Mouse (Mus musculus): ENCODE results near the gene Birc2. TPM values are rescaled to one million over a fixed set of nuclear protein-coding genes. Genes with fewer than 3 reads are reported as not detected.

The Birc2 gene
- polyA plus RNA-seq, 1 experiment = 51.9 TPM

DNA sequence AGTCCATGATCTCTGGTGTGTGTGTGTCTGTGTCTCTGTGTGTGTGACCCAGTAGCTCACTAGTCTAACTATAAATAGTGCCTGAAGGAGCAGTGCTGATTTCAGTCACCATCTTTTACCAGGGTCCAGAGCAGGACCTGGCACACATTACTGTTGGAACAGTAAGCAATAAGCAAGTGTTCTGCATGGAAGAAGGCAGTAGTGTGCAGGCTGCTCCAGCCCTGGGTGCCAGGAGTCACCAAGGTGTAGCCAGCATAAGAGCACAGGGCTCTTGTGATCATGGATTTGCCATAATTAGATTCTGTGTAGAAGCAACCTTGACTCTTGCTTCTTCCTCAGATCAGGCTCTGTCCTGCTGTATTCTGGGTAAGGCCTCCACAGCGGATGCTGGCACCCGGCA is 64.5 kb downstream of the Birc2 start:
- TF ChIP-seq POLR2A (IDR thresholded peaks at IDR 0.05; ENCODE audit: insufficient read depth, low read length) (no peak), EP300 (IDR thresholded peaks at IDR 0.05; ENCODE audit: insufficient read depth, low read depth, low read length) (no peak), CTCF (IDR thresholded peaks at IDR 0.05; ENCODE audit: low read depth, low read length) (no peak)

GRCm38 (mm10) chr9:7769491-7769890 is 67.4 kb downstream of the Birc2 start:
- Histone ChIP-seq H3K4me1 (ENCODE audit: control insufficient read depth, insufficient read depth, low read length) (peaks cover 1% of the 10 kb centered on the region), H3K9me3 (replicated peaks; ENCODE audit: control insufficient read depth, insufficient read depth, low read length, poor library complexity, severe bottlenecking) (no peaks in the 10 kb centered on the region), H3K27me3 (ENCODE audit: control insufficient read depth, insufficient read depth, low read length, poor library complexity, severe bottlenecking) (no peaks in the 10 kb centered on the region), H3K9ac (ENCODE audit: low read depth, poor library complexity, severe bottlenecking) (no peak overlapping the region), H3K27ac (ENCODE audit: insufficient read depth, low read length) (no peak overlapping the region), H3K4me3 (ENCODE audit: low read depth, low read length) (no peak overlapping the region), H3K36me3 (ENCODE audit: control insufficient read depth, insufficient read depth, low read length, poor library complexity, severe bottlenecking) (peaks cover 21% of the 10 kb centered on the region)
- TF ChIP-seq EP300 (IDR thresholded peaks at IDR 0.05; ENCODE audit: insufficient read depth, low read depth, low read length) (no peak), CTCF (IDR thresholded peaks at IDR 0.05; ENCODE audit: low read depth, low read length) (no peak), POLR2A (IDR thresholded peaks at IDR 0.05; ENCODE audit: insufficient read depth, low read length) (no peak)

More for the DNA sequence above, 64.5 kb downstream of the Birc2 start:
- Histone ChIP-seq H3K27me3 (ENCODE audit: control insufficient read depth, insufficient read depth, low read length, poor library complexity, severe bottlenecking) (no peaks in the 10 kb centered on the region), H3K4me1 (ENCODE audit: control insufficient read depth, insufficient read depth, low read length) (peaks cover 1% of the 10 kb centered on the region), H3K4me3 (ENCODE audit: low read depth, low read length) (no peak overlapping the region), H3K27ac (ENCODE audit: insufficient read depth, low read length) (no peak overlapping the region), H3K9ac (ENCODE audit: low read depth, poor library complexity, severe bottlenecking) (no peak overlapping the region), H3K9me3 (replicated peaks; ENCODE audit: control insufficient read depth, insufficient read depth, low read length, poor library complexity, severe bottlenecking) (no peaks in the 10 kb centered on the region), H3K36me3 (ENCODE audit: control insufficient read depth, insufficient read depth, low read length, poor library complexity, severe bottlenecking) (peaks cover 21% of the 10 kb centered on the region)

GRCm38 (mm10) chr9:7769081-7769480 is 67.8 kb downstream of the Birc2 start:
- Histone ChIP-seq H3K4me1 (ENCODE audit: control insufficient read depth, insufficient read depth, low read length) (peaks cover 1% of the 10 kb centered on the region), H3K27me3 (ENCODE audit: control insufficient read depth, insufficient read depth, low read length, poor library complexity, severe bottlenecking) (no peaks in the 10 kb centered on the region), H3K9ac (ENCODE audit: low read depth, poor library complexity, severe bottlenecking) (no peak overlapping the region), H3K36me3 (ENCODE audit: control insufficient read depth, insufficient read depth, low read length, poor library complexity, severe bottlenecking) (peaks cover 21% of the 10 kb centered on the region), H3K4me3 (ENCODE audit: low read depth, low read length) (no peak overlapping the region), H3K9me3 (replicated peaks; ENCODE audit: control insufficient read depth, insufficient read depth, low read length, poor library complexity, severe bottlenecking) (no peaks in the 10 kb centered on the region), H3K27ac (ENCODE audit: insufficient read depth, low read length) (no peak overlapping the region)
- no peak for TF ChIP-seq EP300 (IDR thresholded peaks at IDR 0.05; ENCODE audit: insufficient read depth, low read depth, low read length)
- TF ChIP-seq CTCF (IDR thresholded peaks at IDR 0.05; ENCODE audit: low read depth, low read length) = no peak
- TF ChIP-seq POLR2A (IDR thresholded peaks at IDR 0.05; ENCODE audit: insufficient read depth, low read length) = no peak

Other genes with a start within 250 kb of the Birc2 start
- not detected in 2 replicates for gene Mmp20, start 208.8 kb downstream of the Birc2 start, polyA plus RNA-seq (2011; ENCODE audit: insufficient read depth, insufficient read length, low read depth, missing spikeins)
- not detected in 2 replicates for gene Mmp7, start 145.0 kb downstream of the Birc2 start, polyA plus RNA-seq (2011; ENCODE audit: insufficient read depth, insufficient read length, low read depth, missing spikeins)
- 60.2 and 62.0 TPM in 2 replicates for gene Tmem123, start 73.0 kb downstream of the Birc2 start, polyA plus RNA-seq (2011; ENCODE audit: insufficient read depth, insufficient read length, low read depth, missing spikeins)
- gene Birc3, start 36.1 kb upstream of the Birc2 start, polyA plus RNA-seq (2011; ENCODE audit: insufficient read depth, insufficient read length, low read depth, missing spikeins) = 6.0 and 9.6 TPM in 2 replicates
- 131 and 135 TPM in 2 replicates for gene Yap1, start 167.5 kb upstream of the Birc2 start, polyA plus RNA-seq (2011; ENCODE audit: insufficient read depth, insufficient read length, low read depth, missing spikeins)
- 9.6 and 12.8 TPM in 2 replicates for gene Cfap300, start 205.8 kb upstream of the Birc2 start, polyA plus RNA-seq (2011; ENCODE audit: insufficient read depth, insufficient read length, low read depth, missing spikeins)

All from ES-Bruce4 (cell line).